Mouse (Mus musculus) erythroblast, embryonic 14.5 days (primary cell): ENCODE measurements around the gene Dcpp3. TPM values are rescaled to one million over a fixed set of nuclear protein-coding genes. Genes with fewer than 3 reads are reported as not detected.
"Not testable (repeated sequence)": the region's sequence is repeated elsewhere in the genome, so short reads cannot be mapped to it uniquely, and the experiment has no call there.

Experiments
- H3K27me3 ChIP-seq: 2 replicates; pipeline ENCODE4 v1.6.1; 2012; ENCODE audit warnings: inconsistent platforms; ENCODE audit not compliant: control insufficient read depth
- H3K36me3 ChIP-seq: 2 replicates; pipeline ENCODE4 v1.6.1; 2012; ENCODE audit warnings: mild to moderate bottlenecking, inconsistent platforms; ENCODE audit not compliant: control insufficient read depth
- H3K4me1 ChIP-seq: 2 replicates; pipeline ENCODE4 v1.6.1; 2012; ENCODE audit warnings: inconsistent platforms; ENCODE audit not compliant: control insufficient read depth
- H3K4me3 ChIP-seq: replicated peaks from 2 replicates; pipeline ENCODE3; 2012; ENCODE audit warnings: moderate library complexity, mild to moderate bottlenecking, inconsistent platforms
- H3K9me3 ChIP-seq: 2 replicates; pipeline ENCODE4 v1.6.1; 2012; ENCODE audit warnings: low read length, inconsistent platforms, mixed read lengths; ENCODE audit not compliant: control insufficient read depth
- GATA1 ChIP-seq: IDR thresholded peaks from 2 replicates; pipeline ENCODE4 v1.6.1; 2012; ENCODE audit warnings: low read length, inconsistent platforms, mixed read lengths
- TAL1 ChIP-seq: IDR thresholded peaks from 3 replicates; pipeline ENCODE4 v1.6.1; 2012; ENCODE audit warnings: low read length, inconsistent platforms, mixed read lengths
- polyA plus RNA-seq: library from polyadenylated mRNA; stranded (reverse); fragments of >175 nt; gene quantifications from 2 replicates; pipeline ENCODE4 v1.2.3, GENCODE M21; 2012

Dcpp3 gene
- not detected in 2 replicates for polyA plus RNA-seq

DNA sequence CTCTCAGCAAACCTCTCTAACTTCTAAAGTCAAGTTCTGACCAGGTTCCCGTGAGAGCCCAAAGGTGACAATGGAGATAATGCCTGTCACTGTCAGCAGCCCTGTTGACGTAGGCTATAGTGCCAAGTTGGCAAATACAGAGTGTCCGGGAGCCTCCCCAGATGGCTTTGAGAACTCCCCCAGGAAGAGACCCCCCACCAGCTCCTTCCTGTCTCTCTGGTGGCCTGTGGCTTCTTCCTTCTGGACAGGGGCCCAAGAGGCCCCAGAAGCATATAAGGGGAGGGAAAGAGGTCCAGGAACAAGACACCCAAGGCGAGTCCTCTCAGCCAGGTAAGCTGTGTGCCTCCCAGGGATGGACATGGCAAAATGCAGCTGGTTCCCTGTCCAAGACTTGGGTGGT, at the start of gene Dcpp3:
Dcpp3 (plus strand) TSS at position 301 of the 400 bp plus-strand sequence.
- H3K4me1 ChIP-seq, H3K4me3 ChIP-seq, H3K27me3 ChIP-seq, H3K36me3 ChIP-seq, H3K9me3 ChIP-seq: not testable (repeated sequence)

DNA sequence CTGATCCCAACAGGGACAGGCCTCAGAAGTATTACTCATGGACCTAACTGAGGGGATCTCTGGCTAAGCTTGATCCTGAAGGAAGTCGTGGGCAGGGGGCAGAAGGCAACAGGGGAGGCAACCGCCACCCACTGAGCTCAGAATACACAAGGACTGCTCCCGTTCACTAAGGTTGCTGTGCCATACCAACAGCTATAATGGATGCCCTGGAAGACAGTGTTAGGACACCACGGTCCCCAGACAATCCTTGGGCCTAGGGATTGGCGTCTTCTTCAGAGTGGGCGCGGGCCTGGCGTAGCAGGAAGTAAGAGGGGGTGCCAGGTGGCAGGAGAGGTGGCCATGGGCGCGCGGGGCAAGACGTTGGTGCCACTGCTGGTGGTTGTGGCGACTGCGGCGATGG, 49.5 kb upstream of the Dcpp3 start, which contains the start of gene Prss21:
Prss21 (plus strand) TSS at position 301 of the 400 bp plus-strand sequence.
- TF ChIP-seq TAL1 (no peak), GATA1 (no peak)
- Histone ChIP-seq H3K4me1 (no peaks in the 10 kb centered on the region), H3K27me3 (no peaks in the 10 kb centered on the region), H3K9me3 (no peaks in the 10 kb centered on the region), H3K4me3 (no peak within 1 kb of the TSS), H3K36me3 (no peaks in the 10 kb centered on the region)

DNA sequence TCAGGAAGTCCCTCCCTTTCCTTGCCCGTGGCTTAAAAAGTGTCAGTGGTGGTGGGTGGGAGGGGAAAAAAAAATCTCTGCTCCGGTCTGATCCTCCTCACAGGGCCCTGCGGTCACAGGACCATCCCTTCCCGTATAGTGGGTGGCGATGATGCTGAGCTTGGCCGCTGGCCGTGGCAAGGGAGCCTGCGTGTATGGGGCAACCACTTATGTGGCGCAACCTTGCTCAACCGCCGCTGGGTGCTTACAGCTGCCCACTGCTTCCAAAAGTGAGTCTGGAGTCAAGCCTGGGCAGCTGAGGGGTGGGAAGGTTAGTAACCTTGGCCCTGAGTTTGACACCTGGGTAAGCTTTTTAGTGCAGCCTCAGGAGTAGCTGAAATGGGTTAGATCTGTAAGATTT, 48.7 kb upstream of the Dcpp3 start:
- no peaks in the 10 kb centered on the region for H3K36me3 ChIP-seq
- TF ChIP-seq TAL1: no peak
- no peak for TF ChIP-seq GATA1

DNA sequence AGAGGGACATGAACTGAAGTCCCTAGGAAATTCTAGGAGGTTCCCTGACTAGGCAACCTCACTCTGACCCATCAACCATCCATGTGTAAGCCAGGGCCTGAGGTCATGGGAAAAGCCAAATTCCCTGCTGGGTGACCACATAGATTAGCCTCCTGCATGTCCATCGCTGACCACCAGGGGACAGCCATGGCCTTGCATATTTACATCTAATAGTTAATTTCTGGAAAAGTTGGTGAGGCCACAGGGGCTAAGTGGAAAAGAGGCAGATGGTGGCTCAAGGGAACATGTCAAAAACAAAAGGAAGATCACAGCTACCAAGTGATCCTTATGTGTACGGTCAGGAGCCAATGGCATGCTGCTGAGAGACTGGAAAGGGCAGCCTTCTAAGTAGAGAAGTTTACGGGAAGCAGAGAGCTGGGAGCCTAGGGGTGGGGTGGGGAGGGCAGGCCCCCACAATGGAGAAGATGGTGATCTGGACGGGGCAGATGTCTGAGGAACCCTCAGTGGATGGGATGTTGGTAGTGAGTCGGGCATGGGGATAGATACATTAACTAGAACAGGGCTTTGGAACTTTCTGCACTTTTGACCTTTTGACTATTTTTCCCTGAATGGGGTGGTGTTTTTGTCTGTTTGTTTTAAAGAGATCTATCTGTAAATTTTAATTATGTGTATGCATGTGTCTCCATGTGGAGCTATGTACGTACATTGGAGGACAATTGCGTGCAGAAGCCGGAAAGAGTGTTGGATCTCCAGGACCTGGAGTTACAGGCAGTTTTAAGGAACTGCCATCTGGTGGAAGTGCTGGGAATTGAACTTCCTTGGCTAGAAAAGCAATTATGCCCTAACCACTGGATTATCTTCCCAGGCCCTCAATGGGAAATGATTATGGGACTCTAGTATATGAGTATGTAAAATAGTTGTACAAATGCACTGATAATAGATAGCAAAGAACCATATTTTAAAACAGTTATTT, 43.1 kb upstream of the Dcpp3 start:
- H3K4me3 ChIP-seq: no peak overlapping the region
- no peaks in the 10 kb centered on the region for H3K36me3 ChIP-seq
- H3K4me1 ChIP-seq: no peaks in the 10 kb centered on the region
- no peaks in the 10 kb centered on the region for H3K27me3 ChIP-seq
- TF ChIP-seq GATA1: no peak
- no peaks in the 10 kb centered on the region for H3K9me3 ChIP-seq

More for the DNA sequence above, 48.7 kb upstream of the Dcpp3 start:
- Histone ChIP-seq H3K4me1 (no peaks in the 10 kb centered on the region), H3K27me3 (no peaks in the 10 kb centered on the region), H3K4me3 (no peak overlapping the region), H3K9me3 (no peaks in the 10 kb centered on the region)

DNA sequence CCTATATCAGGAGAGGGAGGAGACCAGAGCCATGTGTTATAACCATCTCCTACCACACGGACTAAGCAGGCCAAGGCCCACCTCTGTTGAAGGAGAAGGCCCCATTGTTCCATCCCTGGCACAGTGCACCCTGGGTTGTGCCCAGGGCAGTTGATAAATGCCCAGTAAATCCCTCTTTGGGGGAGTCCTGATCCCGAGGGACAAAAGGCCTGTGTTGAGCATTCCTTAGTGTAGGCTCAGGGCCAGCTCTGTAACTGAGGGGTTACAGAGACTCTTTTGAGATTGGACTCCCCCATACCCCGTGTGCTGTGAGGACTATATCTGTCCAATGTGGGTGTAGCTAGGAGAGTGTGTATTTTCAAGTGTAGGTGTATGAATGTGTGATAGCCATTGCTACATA, 40.5 kb upstream of the Dcpp3 start:
- H3K36me3 ChIP-seq: no peaks in the 10 kb centered on the region
- H3K4me3 ChIP-seq: no peak overlapping the region
- TF ChIP-seq GATA1: no peak
- no peak for TF ChIP-seq TAL1
- H3K27me3 ChIP-seq: no peaks in the 10 kb centered on the region
- H3K9me3 ChIP-seq: no peaks in the 10 kb centered on the region
- no peaks in the 10 kb centered on the region for H3K4me1 ChIP-seq

DNA sequence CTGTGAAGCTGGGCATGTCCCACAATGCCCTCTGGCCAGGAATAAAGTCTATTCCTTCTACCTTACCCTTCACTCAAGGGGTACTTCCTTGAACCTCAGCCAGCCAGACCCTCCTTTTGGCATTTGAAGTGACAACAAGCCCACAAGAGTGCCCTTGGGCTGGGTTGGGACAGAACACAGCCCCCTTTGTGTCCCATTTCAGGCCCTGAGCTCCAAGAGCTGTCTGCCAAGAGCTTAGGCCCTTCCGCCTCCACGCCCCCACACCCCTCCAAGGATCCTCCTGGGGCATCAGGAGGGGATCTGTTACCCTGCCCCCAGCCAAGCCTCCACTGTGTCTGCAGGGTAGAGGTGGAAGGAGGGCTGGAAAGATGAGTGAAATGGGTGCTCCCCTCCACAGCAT, 40.1 kb upstream of the Dcpp3 start:
- Histone ChIP-seq H3K4me1 (no peaks in the 10 kb centered on the region), H3K27me3 (no peaks in the 10 kb centered on the region), H3K36me3 (no peaks in the 10 kb centered on the region), H3K4me3 (no peak overlapping the region), H3K9me3 (no peaks in the 10 kb centered on the region)
- no peak for TF ChIP-seq GATA1
- no peak for TF ChIP-seq TAL1

DNA sequence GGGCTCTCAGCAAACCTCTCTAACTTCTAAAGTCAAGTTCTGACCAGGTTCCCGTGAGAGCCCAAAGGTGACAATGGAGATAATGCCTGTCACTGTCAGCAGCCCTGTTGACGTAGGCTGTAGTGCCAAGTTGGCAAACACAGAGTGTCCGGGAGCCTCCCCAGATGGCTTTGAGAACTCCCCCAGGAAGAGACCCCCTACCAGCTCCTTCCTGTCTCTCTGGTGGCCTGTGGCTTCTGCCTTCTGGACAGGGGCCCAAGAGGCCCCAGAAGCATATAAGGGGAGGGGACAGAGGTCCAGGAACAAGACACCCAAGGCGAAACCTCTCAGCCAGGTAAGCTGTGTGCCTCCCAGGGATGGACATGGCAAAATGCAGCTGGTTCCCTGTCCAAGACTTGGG, 36.7 kb upstream of the Dcpp3 start, which contains the start of the genes Dcpp1 and Dcpp2:
Dcpp1 (plus strand) TSS at position 301 of the 400 bp plus-strand sequence.
Dcpp2 (plus strand) TSS at position 305 of the 400 bp plus-strand sequence.
- not testable (repeated sequence) for H3K4me3 ChIP-seq, H3K9me3 ChIP-seq, H3K4me1 ChIP-seq, H3K36me3 ChIP-seq, H3K27me3 ChIP-seq

DNA sequence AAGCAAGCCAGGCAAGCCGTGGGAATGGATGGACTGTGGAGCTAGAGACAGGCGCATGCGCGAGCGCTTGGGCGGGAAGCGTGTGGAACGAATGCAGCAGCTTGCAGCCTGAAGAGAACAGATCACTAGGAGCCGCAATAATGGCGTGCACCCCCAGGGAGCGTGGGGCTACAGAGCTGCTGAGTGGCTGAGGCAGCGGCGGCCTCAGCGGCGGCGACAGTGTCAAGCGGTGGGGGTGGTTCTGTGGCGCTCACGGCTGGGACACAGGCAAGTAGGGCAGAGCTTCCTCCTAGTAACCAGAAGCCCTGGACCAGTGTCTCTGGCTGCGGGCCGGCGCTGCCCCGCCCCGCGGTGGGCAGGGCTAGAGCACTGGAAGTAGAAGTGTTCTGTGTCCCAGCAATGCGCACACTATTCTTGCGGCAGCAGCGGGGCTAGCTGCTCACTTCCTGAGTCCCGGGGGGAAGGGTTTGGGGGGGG, 7.3 kb downstream of the Dcpp3 start:
- Histone ChIP-seq H3K4me1 (peaks cover 16% of the 10 kb centered on the region), H3K36me3 (no peaks in the 10 kb centered on the region), H3K4me3 (peak overlapping the region; percentile 75), H3K27me3 (no peaks in the 10 kb centered on the region), H3K9me3 (no peaks in the 10 kb centered on the region)
- TF ChIP-seq GATA1: no peak

DNA sequence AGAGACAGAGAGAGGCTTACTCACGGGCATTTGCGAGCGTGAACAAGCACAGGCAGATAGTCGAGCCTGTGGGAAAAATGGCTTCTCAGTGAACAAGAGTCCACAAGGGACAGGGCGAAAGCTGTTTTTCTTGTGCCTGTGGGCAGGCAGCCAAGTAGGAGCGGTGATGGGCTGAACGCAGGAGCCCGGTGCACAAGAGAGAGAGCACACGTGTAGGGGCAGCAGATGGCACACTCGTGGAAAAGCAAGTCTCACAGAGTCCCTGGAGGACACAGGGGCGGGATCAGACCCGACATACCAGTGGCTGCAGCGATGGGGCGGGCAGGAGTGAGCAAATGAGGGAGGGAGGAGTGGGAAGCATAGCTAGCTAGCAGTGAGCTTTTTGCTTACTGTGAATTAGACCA, 7.8 kb downstream of the Dcpp3 start:
- TF ChIP-seq GATA1 (no peak), TAL1 (no peak)
- Histone ChIP-seq H3K9me3 (no peaks in the 10 kb centered on the region), H3K4me1 (peaks cover 16% of the 10 kb centered on the region), H3K36me3 (no peaks in the 10 kb centered on the region), H3K27me3 (no peaks in the 10 kb centered on the region), H3K4me3 (peak overlapping the region; percentile 75)
